ENCODE assay signal across 31 mouse cellular contexts in genomic region chr1:187311122-187311521, GRCm38 (mm10).
"Had no signal": no experiment of that assay in that cellular context is flagged by ENCODE, and none has a peak within 500 bp of the region (broad histone marks: within the 10 kb centered on the region; RNA-seq: fewer than 3 reads in every experiment).

No protein-coding gene starts in this region.

- ATAC-seq: liver, embryonic 12.5 days; liver, postnatal 0 days; lung, postnatal 0 days; midbrain, embryonic 13.5 days; midbrain, embryonic 15.5 days; midbrain, embryonic 16.5 days had no signal

- H3K27ac ChIP-seq: limb, embryonic 10.5 days; limb, embryonic 12.5 days; limb, embryonic 13.5 days; limb, embryonic 15.5 days; liver, embryonic 12.5 days; liver, embryonic 13.5 days; liver, embryonic 14.5 days; liver, embryonic 15.5 days; lung, embryonic 15.5 days; macrophage; midbrain, embryonic 10.5 days; midbrain, embryonic 12.5 days; midbrain, embryonic 13.5 days; midbrain, embryonic 15.5 days; neural tube, embryonic 12.5 days had no signal

- H3K4me2 ChIP-seq: limb, embryonic 12.5 days; limb, embryonic 13.5 days; limb, embryonic 15.5 days; liver, embryonic 11.5 days; liver, embryonic 12.5 days; liver, embryonic 13.5 days; liver, embryonic 15.5 days; lung, embryonic 14.5 days; lung, embryonic 15.5 days; midbrain, embryonic 11.5 days; midbrain, embryonic 12.5 days; midbrain, embryonic 13.5 days; midbrain, embryonic 15.5 days; neural tube, embryonic 12.5 days had no signal

- H3K4me1 ChIP-seq: limb, embryonic 12.5 days; limb, embryonic 15.5 days; liver, embryonic 15.5 days; lung, embryonic 15.5 days; midbrain, embryonic 12.5 days; midbrain, embryonic 15.5 days; neural tube, embryonic 12.5 days had no signal

- DNase-seq: liver; liver, embryonic 13.5 days; liver, postnatal 0 days; lung, adult 18-20 months; lung, adult 2 months; lung, embryonic 14.5 days; lung, postnatal 10 days; lung, postnatal 14 days; lung, postnatal 36 days; lung, postnatal 4 days; midbrain, embryonic 14.5 days had no signal

- H3K27me3 ChIP-seq: limb, embryonic 12.5 days; limb, embryonic 13.5 days; limb, embryonic 15.5 days; liver, embryonic 12.5 days; liver, embryonic 13.5 days; liver, embryonic 15.5 days; lung, embryonic 15.5 days; megakaryocyte, embryonic 14.5 days; midbrain, embryonic 12.5 days; midbrain, embryonic 13.5 days; midbrain, embryonic 15.5 days; neural tube, embryonic 12.5 days had no signal

- H3K36me3 ChIP-seq: limb, embryonic 15.5 days; liver, embryonic 12.5 days; liver, embryonic 13.5 days; liver, embryonic 15.5 days; lung, embryonic 15.5 days; midbrain, embryonic 15.5 days; neural tube, embryonic 12.5 days had no signal

- H3K9ac ChIP-seq: limb, embryonic 12.5 days; limb, embryonic 13.5 days; limb, embryonic 15.5 days; liver, embryonic 12.5 days; liver, embryonic 13.5 days; liver, embryonic 14.5 days; liver, embryonic 15.5 days; liver, postnatal 0 days; lung, embryonic 14.5 days; lung, embryonic 15.5 days; midbrain, embryonic 12.5 days; midbrain, embryonic 13.5 days; midbrain, embryonic 15.5 days; neural tube, embryonic 12.5 days had no signal

- H3K4me3 ChIP-seq: limb, embryonic 10.5 days; limb, embryonic 12.5 days; limb, embryonic 13.5 days; limb, embryonic 15.5 days; liver, embryonic 12.5 days; liver, embryonic 13.5 days; liver, embryonic 15.5 days; lung, embryonic 15.5 days; megakaryocyte, embryonic 14.5 days; midbrain, embryonic 10.5 days; midbrain, embryonic 12.5 days; midbrain, embryonic 13.5 days; midbrain, embryonic 15.5 days; myocyte; neural tube, embryonic 12.5 days had no signal

- H3K9me3 ChIP-seq: limb, embryonic 10.5 days; limb, embryonic 12.5 days; limb, embryonic 13.5 days; limb, embryonic 15.5 days; liver, embryonic 12.5 days; liver, embryonic 13.5 days; liver, embryonic 15.5 days; lung, embryonic 15.5 days; megakaryocyte, embryonic 14.5 days; midbrain, embryonic 10.5 days; midbrain, embryonic 12.5 days; midbrain, embryonic 13.5 days; midbrain, embryonic 15.5 days; neural tube, embryonic 12.5 days had no signal
